Mouse (Mus musculus) 416B (cell line): Measurements from ENCODE around the gene Dnase2a.
"Not testable (repeated sequence)": the region's sequence is repeated elsewhere in the genome, so short reads cannot be mapped to it uniquely, and the experiment has no call there.

Source experiments
- DNase-seq: peaks from one replicate; pipeline ENCODE4 v3.0.0; 2011; ENCODE audit warnings: low read depth

Gene Dnase2a

DNA sequence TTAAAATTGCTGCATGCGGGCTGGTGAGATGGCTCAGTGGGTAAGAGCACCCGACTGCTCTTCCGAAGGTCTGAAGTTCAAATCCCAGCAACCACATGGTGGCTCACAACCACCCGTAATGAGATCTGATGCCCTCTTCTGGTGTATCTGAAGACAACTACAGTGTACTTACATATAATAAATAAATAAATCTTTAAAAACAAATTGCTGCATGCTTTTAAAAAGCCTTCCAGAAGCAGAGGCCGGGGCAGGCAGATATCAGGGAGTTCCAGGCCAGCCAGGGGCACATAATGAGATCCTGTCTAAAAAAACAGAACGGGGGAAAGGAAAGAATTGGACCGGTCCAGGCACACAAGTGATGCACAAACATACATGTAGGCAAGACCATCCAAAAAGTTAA is 381 bp upstream of the Dnase2a start:
- DNase-seq, result not testable (repeated sequence)

DNA sequence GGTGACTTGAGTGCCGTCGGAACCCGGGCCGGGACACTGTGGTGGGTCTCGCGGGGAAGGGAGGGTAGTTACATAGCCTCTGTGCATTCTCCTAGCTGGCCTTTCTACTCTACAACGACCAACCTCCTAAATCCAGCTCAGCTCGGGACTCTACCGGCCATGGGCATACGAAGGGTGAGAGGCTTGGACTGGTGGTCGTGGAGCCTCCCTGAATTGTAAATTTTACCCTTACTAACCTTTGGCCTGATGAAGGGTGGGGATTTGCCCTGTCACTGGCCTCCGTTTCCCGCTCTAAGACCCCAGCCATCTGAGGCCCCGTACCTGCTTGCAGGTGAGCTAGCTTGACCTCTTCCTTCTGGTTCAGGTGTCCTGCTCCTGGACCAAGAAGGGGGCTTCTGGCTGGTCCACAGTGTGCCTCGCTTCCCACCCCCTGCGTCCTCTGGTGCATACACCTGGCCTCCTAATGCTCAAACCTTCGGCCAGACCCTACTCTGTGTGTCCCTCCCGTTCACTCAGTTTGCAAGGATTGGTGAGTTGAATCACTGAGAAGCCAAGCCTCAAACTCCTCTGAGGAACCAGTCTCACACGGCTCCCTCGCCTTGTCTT is 905 bp downstream of the Dnase2a start:
- DNase-seq, result no peak

DNA sequence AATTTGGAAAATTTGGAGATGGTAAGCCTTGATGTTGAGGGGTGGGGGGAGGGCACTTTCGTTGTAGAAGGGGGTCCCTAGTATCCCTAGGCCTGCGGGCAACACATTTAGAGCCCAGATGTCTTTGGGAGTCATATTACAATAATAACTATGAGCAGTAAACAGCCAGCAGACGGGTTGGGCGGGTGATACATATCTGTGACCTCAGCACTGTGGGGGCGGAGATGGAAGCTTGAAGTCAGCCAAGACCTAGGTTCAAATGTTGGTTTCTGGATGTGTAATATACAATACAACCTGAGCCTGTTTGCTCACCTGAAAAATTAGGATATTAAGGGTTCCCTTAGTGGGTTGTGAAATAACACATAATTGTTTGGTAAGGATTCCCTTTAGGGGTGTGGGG is 1.6 kb downstream of the Dnase2a start:
- DNase-seq, result peak; percentile 46

DNA sequence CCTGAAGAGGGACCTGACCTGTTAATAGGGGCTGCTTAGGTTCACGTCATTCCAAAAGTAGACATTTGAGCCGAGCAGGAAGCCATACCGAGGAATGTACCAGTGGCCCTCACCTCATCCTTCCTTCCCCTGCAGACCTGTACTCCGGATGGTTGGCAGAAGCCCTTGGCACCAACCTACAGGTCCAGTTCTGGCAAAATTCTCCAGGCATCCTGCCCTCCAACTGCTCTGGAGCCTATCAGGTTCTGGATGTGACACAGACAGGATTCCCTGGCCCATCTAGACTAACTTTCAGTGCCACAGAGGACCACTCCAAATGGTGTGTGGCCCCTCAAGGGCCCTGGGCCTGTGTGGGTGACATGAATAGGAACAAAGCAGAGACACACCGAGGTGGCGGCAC is 2.2 kb downstream of the Dnase2a start:
- no peak for DNase-seq

DNA sequence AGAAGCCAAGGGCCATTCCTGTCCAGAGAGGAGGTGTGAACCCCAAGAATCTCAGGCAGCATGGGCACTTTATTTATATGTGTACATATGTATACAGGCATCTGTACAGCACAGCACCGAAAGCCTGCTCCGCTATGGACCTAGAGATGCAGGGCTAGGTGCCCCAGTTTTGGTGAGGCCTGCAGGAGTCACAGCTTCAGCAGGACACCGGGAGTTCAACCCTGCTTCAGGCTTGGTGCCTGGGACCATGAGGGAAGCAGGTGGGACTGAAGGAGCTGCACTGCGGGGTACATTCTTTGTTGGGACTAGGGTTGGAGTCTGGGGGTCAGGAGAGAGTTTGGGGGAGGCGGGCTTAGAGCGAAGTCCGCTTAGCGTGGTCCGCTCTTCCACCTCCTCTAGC is 3.5 kb downstream of the Dnase2a start:
- no peak for DNase-seq

DNA sequence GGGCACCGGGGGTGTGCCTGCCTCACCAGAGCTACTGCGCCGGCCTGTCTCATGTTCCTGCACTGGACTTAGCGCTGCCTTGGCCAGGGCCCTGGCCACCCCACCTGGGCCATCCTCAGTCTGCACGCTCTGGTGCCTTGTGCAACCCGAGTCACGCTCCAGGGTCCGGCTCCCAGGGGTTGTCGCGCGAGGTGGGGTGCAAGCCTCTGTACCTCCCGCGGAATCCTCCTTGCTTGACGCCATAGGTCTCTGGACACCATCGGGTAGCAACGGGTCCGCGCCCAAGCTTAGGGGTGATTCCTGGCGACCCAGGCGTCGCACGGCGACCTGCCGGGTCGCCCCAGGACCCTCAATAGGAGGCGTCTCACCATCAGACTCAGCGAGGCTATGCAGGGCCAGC is 4.0 kb downstream of the Dnase2a start:
- DNase-seq, result no peak

DNA sequence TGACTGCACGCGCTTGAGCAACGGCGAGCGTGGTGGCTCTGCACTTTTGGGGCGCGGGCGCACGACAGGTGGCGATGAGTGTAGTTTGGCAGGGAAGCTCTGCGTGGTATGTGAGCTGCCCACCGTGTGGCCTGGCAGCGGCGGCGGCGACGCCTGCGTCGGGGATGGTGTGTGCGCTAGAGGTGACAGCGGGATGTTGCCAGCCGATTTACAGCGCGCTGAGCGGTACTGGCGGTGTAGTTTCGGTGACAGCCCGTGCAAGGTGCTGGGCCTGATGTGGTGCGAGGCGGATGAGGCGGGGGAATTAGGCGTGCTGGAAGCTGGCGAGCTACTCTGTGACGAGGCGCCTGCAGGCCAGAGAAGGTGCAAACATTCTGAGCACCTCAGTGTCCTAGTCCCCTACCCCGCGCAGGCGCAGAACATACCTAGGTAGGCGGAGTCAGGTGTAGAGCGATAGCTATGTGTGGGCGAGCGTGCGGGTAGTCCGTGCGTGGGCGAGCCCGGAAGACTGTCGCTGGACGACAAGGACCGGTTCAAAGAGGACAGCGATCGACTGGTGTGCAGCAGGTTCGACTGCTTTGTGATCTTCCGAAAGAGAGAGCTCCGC is 4.6 kb downstream of the Dnase2a start:
- DNase-seq, result no peak

DNA sequence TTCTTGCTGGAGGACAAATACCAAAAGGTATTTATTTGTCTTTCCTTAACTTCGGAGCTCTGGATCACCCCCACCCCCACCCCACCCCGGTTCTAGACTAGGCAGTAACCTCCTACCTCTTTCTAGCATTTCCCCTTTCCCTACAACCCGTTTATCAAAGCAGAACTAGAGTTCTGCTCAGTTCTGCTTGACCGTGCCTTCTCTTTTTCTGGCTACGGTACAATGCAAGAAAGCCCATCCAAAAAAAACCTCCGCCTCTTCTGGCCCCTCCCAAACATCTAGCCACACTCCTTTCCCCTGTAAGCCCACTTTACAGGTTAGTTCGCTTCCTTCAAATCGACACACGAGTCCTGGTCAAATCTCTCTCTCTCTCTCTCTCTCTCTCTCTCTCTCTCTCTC is 5.1 kb downstream of the Dnase2a start:
- DNase-seq, result no peak

DNA sequence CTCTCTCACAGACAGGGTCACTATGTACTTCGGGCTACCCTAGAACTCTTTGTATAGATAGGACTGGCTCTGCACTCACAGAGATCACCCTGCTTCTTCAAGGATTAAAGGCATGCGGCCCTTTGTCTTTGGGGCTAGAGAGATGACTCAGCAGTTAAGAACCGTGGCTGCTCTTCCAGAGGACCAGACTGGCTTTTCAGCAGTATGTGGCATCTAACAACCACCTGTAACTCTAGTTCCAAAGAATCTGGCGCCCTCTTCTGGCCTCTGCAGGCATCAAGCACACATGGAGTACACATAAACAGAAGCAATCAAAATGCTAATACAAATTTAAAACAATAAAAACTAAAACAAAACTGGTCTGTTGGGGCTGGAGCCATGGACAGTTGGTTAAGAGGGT is 5.6 kb downstream of the Dnase2a start:
- DNase-seq, result peak; percentile 66

DNA sequence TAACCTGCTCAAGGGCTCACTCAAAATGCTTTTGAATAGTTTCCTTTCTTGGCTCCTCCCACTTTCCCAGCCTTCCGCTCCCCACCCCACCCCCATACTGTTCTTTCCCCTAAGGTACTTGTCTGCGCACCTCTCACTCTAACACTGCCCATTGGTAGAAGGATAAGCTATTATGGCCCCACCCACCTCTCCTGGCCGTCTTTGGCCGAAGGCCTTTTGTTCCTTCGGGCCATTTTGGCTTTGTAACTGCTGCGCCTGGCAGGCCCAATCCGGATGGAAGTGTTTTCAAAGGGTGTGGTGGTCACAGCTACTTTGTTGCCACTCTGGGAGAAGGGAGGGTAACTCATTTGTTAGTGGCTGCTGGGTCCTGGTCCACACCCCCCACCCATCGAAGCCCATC is 6.9 kb downstream of the Dnase2a start:
- no peak for DNase-seq

DNA sequence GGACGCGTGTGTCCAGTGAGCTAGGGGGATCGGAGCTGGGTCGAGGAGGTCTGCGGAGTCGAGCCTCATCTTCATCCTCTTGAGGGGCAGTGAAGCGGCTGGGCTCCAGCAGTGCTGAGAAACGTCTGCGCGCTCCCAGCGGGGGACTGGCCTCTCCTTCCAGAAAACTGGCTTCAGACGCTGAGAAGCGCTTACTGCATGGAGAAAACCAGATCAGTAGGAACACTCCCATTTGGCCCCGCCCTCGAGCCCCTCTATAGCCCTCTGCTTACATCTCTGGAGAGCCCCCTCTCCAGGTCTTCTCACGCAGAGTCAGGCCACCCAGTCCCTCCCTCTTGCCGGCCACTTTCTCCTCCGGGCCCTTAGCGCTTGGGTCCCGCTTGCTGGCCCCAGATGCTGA is 9.4 kb downstream of the Dnase2a start:
- DNase-seq, result no peak

DNA sequence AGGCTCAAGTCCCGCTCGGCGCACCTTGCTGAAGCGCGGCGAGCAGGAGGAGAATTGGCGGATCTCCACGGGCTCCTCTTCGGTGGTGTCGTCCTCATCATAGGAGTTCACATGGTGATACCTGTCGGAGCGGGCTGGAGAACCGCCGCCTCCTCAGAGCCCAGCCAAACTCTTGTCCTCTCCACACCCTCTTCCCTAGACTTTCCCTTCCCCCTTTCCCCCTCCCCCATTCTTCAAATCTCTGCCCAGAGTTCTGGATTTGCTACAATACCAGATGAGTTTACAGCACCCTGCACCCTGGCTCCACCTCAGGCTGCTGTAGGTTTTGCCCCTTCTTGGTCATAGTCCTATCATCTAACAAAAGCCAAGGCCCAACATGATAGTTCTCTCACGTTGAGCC is 10.3 kb downstream of the Dnase2a start:
- no peak for DNase-seq

DNA sequence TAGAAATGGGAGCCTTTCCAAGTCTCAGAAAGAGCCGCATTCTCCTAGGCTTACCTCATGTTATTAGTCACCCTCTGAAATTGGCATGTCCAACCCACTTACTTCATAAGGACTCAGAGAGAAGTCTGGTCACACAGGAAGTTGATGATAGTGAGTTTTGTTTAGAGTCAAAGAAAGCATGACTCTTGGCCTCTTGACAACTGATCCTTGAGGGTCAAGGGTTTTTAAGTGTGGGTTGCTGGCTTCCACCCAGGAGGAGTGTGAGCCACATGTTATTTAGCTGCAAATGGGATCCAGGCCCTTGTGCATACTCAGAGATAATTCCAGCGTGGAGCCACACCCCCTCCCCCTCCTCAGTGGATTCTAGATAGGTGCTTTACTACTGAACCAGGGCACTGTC is 13.2 kb downstream of the Dnase2a start:
- peak; percentile 52 for DNase-seq

DNA sequence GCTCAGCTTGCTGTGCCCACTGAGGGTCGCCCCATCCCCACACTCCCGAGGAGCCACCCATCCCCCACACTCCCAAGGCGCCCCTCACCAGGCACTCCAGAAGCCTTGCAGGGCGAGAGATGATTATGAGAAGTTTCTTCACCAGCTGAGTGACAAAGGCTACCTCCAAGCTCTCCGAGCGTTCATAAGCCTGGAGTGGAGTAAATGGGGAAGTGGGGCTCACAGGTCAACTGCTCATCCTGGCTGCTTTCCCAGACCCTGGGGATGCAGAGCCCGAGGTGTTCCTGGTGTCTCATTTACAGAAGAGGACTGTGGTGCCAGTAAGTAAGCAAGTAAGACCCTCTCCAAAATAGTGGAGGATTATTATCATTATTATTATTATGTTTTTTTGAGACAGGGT is 17.2 kb downstream of the Dnase2a start:
- no peak for DNase-seq

DNA sequence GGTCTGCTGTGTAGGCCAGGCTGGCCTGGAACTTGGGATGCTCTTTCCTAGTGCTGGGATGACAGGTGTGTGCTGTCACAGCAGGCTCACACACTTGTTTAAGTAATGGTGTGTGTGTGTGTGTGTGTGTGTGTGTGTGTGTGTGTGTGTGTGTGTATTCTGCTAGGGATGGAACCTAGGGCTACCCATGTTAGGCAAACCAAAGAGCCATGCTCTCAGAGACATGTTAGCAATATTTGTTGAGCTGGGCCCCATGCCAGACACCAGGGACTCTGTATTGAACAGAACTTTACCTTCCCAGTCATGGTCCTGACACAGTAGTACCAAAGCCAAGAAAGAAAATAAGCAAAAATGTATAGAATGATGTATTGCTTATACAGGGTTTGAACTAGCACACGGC is 19.2 kb downstream of the Dnase2a start:
- DNase-seq, result no peak

DNA sequence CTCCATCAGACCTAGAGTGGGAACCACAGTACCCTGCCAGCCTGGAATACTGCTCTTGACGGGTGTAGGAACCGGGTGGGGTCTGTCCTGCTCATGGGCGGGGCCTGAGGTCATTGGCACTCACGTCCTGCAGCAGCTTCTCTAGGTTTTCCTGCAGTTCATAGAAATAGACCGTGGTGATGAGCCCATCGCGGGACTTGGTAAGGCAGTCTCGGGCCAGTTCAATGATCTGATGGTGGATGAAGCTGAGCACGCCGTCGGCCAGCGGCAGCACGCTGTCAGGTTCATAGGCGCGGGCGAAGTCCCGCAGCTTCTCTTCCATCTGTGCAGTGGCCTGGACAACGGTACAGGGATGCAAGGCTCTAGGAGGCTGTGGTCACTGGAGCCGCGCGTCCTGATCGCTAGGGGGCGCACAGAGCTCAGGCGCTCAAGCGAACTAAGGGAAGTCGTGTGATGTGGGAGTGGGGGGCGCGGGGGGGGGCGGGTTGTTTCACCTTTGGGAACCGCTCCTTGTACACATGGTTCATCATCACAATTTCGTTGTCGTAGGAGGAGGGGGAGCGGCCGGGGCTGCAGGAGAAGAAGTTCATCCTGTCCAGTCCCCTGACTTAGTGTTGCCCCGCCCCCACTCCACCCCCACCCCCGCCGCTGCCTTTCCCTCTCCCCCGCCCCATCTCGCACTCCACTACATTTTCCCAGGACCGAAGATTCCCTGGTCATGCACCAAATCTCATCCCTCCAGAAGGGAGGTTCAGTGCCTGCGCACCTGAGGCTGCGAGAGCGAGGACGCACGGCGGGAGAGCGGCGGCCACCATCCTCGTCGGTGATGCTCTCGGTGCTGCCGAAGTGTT is 20.3 kb downstream of the Dnase2a start:
- peak; percentile 57 for DNase-seq

DNA sequence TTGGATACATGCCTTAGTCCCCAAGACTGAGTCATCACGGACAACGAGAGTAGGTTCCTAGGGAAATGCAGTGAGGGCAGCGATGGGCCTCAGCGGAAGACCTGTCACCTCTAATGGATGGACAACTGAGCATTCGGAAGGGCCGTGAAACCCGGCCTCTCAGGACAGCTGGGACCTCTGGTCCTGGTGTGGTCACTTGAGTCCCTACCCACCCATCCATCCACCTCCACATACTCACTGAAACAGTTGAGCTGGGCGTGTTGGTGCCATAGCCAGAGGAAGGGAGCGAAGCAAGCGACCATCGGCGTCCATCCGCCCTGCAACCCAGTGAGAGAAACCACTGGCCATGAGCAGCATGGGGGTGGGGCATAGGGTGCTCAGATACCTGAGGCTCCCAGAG is 22.2 kb downstream of the Dnase2a start:
- DNase-seq, result no peak

DNA sequence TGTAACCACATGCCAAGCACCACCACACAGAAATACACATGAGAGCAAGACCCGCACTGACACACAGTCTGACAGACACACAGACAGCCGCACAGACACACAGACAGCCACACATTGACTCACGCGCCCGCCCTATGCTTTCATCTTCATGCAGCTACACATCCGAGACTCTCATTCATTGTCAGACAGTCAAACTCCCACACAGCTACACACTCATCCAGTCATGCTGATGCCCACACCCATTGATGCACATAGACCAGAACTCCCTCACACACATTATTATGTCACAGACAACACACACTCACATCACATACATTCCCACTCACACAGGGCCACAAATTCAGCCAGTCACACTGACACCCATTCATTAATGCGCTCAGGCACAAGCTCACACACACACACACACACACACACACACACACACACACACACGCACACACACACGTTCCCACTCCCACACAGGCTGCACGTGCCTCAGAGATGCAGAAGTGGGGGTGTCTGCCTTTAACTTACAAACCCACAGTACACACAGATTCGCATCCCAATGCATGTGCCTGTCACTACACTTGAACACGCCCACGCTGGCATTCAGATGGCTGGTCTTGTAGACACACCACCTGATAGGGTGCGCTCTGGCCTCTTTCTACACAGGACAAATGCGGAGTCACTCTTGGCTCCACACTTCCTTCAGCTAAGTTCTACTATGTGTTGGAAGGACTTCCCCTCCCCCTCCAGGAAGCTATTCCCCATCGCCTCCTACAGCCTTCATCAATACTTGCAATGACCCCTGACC is 25.6 kb downstream of the Dnase2a start:
- no peak for DNase-seq

DNA sequence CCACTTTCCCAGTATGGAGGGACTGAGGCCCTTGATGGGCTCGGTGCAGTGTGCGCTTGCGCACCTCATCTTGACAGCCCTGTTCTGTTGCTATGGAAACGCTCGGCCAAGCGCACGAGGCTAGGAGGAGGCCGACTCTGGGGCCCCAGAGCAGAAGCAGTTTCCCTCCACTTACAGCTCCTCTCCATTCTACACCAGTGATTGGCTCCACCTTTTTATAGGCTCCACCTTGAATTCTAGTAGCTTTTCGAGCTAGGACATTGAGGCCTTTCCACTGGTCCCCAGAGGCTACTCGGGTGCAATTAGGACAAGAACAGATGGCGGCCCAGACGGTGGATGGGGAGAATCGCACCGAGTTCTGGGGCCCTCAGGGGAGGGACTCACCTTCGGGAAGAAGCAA is 26.5 kb downstream of the Dnase2a start:
- no peak for DNase-seq

DNA sequence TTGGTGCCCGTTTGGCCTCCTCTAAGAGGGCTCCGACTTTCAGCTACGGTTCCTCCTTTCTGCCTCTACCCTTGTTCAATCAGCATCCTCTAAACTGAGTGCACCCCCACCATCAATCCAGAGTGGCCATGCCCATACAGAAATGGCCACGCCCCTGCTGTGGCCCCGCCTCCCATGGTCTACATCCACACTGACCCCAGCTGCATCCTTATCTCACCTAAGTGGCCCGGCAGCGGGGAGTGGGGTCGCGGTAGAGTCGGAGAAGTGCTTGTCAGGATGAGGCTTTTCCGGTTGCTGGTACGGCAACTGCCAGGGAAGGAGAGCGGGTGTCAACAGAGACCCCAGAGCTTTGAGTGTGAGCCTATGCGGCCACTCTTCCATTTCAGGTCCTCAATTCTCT is 27.1 kb downstream of the Dnase2a start:
- no peak for DNase-seq

DNA sequence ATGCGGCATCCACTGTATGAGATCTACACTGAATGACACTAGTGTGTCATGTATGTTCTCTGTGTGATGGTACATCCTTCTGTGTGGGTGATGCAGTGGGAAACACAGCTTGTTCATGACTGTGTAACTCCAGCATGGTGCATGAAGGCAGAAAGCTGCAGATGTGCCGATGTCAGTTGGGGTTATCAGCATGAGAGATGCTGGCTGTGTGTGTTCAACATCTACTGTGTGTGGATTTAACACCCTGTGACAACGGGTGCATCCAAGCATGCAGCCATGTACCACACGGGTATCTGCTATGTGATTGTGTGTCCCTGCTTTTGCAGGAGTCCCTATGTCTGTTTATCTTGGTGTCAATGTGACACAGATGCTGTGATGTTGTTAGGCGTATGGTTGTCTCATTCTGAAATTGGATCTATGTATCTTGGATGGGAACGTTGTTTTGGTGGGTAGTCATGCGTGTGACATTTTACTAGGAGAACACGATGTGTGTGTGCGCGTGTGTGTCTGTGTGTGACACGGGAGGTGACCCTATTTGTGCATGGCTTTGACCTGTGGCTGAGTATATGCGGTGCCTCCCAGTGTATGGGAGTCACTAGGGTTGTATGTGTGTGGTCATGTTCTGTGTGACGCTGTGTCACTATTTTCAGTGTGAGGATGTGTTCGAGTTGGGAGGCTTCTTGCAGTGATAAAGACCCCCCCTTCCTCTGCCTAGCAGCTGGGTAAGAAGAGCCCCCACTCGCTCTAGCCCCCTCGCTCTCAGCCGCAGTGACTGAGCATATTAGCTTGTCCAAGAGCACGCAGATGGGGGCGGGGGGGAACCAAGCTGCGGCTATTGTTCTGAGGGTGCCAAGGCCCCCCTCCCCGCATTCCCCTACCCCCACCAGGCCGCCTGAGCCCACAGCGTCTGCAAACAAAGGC is 27.9 kb downstream of the Dnase2a start:
- no peak for DNase-seq
